Mouse (Mus musculus): Measurements from ENCODE around the gene Slc16a11. TPM values are rescaled to one million over a fixed set of nuclear protein-coding genes. Genes with fewer than 3 reads are reported as not detected.

Gene Slc16a11
- polyA plus RNA-seq, 1 experiment from 2014 or later = 1.5 TPM

DNA sequence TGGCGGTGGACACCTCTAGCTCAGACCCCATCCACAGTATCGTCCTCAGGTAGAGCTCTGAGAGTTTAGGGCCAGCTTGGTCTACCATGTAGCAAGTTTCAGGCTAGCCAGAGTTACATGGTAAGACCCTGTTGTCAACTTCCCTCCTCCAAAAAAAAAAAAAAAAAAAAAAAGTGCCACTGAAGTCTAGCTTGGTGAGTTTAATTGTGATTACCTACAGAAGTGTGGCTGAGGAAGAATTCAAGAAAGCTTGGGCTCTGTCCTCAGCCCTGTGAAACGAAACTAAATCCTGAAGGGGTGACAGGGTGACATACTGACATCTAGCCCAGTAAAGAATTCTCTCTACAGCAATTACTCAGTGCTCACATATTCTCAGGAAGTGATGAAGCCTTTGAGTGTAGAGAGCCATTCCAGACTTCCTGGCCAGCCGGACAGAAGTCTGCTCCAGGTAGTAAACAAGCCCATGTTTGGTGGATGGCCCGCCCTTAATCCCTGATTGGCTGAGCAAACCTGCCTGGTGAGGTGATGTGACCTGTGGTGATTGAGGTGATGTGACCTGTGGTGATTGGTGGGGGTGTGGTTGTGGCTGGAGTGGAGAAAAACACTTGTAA is 3.7 kb upstream of the Slc16a11 start:
- peaks cover 4% of the 10 kb centered on the region for H3K4me1 ChIP-seq (replicated peaks)
- no peak overlapping the region for H3K4me3 ChIP-seq
- peaks cover 20% of the 10 kb centered on the region for H3K27me3 ChIP-seq (ENCODE audit: insufficient read depth, poor library complexity, severe bottlenecking)
- 75% methylated on average over 5 of the region's 5 CpGs for WGBS
- no peaks in the 10 kb centered on the region for H3K36me3 ChIP-seq
- H3K27ac ChIP-seq = no peak overlapping the region
- DNase-seq (ENCODE audit: low spot score) = no peak
- no peaks in the 10 kb centered on the region for H3K9me3 ChIP-seq

DNA sequence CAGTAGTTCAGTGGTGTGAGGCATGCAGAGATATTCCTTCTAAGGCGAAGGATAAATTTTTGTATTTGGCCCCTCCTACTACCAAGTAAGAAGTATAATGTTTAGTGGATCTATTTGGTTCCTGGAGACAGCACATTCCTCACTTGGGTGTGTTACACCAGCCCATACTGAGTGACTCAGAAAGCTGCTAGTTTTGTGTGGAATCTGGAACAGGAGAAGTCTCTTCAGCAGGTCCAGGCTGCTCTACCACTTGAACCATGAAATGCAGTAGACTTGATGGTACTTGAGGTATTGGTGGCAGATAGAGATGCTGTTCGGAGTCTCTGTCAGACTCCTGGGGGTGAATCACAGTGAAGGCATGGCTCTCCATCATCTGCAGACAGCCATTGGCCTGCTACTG is 1.9 kb upstream of the Slc16a11 start:
- H3K9me3 ChIP-seq = no peaks in the 10 kb centered on the region
- DNase-seq (ENCODE audit: low spot score) = no peak
- no peak overlapping the region for H3K27ac ChIP-seq
- peaks cover 22% of the 10 kb centered on the region for H3K4me1 ChIP-seq (replicated peaks)
- WGBS = 86% methylated on average over 2 of the region's 2 CpGs
- no peak overlapping the region for H3K4me3 ChIP-seq
- peaks cover 38% of the 10 kb centered on the region for H3K27me3 ChIP-seq (ENCODE audit: insufficient read depth, poor library complexity, severe bottlenecking)
- H3K36me3 ChIP-seq = no peaks in the 10 kb centered on the region

DNA sequence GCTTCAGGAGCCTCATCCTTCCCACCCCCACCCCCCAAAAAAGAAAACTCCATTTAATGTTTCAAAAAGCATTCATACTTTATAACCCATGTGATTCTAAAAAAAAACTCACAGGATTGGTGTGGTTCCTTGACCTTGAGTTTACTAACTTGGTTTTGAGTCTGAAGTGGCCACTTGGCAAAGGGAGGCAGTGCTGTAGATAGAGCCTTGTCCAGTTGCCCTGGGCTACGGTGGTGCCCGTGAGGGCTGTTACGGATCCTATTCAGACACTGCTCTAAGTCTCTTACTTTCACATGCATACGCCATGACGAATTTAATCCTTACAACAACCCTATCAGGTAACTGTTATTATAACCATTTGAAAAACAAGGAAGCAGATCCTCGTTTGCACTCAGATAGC is 580 bp upstream of the Slc16a11 start:
- peaks cover 51% of the 10 kb centered on the region for H3K27me3 ChIP-seq (ENCODE audit: insufficient read depth, poor library complexity, severe bottlenecking)
- H3K4me3 ChIP-seq = no peak overlapping the region
- H3K27ac ChIP-seq = no peak overlapping the region
- H3K4me1 ChIP-seq (replicated peaks) = peaks cover 25% of the 10 kb centered on the region
- peaks cover 2% of the 10 kb centered on the region; the same call in 1 of the 2 replicates for H3K36me3 ChIP-seq
- no peak for DNase-seq (ENCODE audit: low spot score)
- 82% methylated on average over 6 of the region's 6 CpGs for WGBS
- no peaks in the 10 kb centered on the region for H3K9me3 ChIP-seq

- Histone ChIP-seq H3K4me1 (replicated peaks) (peaks cover 25% of the 10 kb centered on the region), H3K4me3 (no peak overlapping the region), H3K27me3 (ENCODE audit: insufficient read depth, poor library complexity, severe bottlenecking) (peaks cover 61% of the 10 kb centered on the region), H3K27ac (no peak overlapping the region), H3K9me3 (no peaks in the 10 kb centered on the region), H3K36me3 (peaks cover 11% of the 10 kb centered on the region)
- WGBS = 15% methylated on average over 9 of the region's 9 CpGs
- DNase-seq (ENCODE audit: low spot score) = peak; percentile 47
Measured at GRCm38 (mm10) chr11:70212896-70213295, 344 bp downstream of the Slc16a11 start.

DNA sequence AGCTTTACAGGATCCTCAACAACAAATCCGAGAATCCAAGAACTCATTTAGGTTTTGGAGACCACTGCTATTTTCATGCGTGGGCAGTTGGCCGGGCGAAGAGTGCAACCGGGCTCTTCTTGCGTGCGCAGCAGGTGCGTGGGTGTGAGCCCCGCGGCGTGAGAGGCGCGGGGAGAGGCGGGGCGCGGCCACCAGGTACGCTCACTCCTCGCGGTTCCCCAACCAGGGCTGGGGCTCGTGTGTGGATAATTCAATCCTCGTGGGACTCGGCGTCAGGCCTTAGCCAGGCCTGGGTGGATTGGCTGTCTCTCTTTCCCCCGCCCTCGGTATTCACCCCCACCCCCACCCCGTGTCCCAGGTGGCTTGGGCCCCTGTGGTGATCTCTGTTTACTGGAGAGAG is 1.2 kb downstream of the Slc16a11 start:
- H3K4me1 ChIP-seq (replicated peaks) = peaks cover 30% of the 10 kb centered on the region
- WGBS = 6% methylated on average over 26 of the region's 26 CpGs
- no peaks in the 10 kb centered on the region for H3K9me3 ChIP-seq
- peaks cover 67% of the 10 kb centered on the region for H3K27me3 ChIP-seq (ENCODE audit: insufficient read depth, poor library complexity, severe bottlenecking)
- H3K4me3 ChIP-seq = peak overlapping the region; percentile 50
- peaks cover 19% of the 10 kb centered on the region for H3K36me3 ChIP-seq
- no peak for DNase-seq (ENCODE audit: low spot score)
- 0 out of 2 replicates have a peak overlapping the region, but pooled peaks have one; percentile 60 for H3K27ac ChIP-seq

DNA sequence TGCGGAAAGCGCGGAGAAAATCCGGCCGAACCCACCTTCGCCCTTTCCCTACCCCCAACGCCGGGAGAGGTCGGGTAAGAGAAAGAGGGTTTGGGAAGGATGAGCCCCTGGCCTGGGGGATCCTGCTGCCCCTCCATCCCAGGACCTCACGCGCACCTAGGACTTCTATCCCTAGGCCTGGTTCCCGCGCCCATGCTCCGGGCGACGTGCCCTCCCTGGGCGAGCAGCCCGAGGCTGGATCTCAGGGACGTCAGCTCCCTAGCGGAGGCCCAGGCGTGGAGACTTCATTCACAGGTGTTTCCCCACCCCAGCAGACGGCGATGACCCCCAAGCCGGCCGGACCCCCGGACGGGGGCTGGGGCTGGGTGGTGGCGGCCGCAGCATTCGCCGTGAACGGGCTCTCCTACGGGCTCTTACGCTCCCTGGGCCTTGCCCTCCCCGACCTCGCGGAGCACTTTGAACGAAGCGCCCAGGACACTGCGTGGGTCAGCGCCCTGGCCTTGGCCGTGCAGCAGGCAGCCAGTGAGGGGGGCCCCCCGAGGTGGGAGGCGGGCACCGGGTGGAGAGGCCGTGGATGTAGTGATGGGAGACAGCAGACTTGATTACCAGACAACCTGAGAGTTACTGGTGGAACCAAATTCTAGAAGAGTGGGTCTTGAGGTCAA is 1.8 kb downstream of the Slc16a11 start:
- peak; percentile 52 for DNase-seq (ENCODE audit: low spot score)
- H3K27ac ChIP-seq = peak overlapping the region; percentile 60; the same call in 1 of the 2 replicates
- H3K27me3 ChIP-seq (ENCODE audit: insufficient read depth, poor library complexity, severe bottlenecking) = peaks cover 73% of the 10 kb centered on the region
- H3K9me3 ChIP-seq = no peaks in the 10 kb centered on the region
- H3K36me3 ChIP-seq = peaks cover 22% of the 10 kb centered on the region
- peak overlapping the region; percentile 50 for H3K4me3 ChIP-seq
- H3K4me1 ChIP-seq (replicated peaks) = peaks cover 36% of the 10 kb centered on the region
- under 1% methylated on average over 46 of the region's 46 CpGs for WGBS

DNA sequence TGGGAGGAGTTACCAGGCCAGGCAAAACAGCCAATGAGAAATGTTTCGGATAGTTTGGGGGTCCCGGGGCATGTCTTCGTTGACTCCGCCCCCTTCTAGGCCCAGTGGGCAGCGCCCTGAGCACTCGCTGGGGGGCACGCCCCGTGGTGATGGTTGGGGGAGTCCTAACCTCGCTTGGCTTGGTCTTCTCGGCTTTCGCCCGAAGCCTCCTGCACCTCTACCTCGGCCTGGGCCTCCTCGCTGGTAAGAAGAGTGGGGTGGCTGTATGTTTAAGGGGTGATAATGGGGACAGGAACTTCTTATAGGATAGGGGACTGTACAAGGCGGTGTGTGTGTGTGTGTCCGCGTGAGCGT is 2.3 kb downstream of the Slc16a11 start:
- Histone ChIP-seq H3K27ac (no peak overlapping the region), H3K27me3 (ENCODE audit: insufficient read depth, poor library complexity, severe bottlenecking) (peaks cover 73% of the 10 kb centered on the region), H3K9me3 (no peaks in the 10 kb centered on the region), H3K4me3 (peak overlapping the region; percentile 50), H3K4me1 (replicated peaks) (peaks cover 41% of the 10 kb centered on the region), H3K36me3 (peaks cover 22% of the 10 kb centered on the region)
- WGBS = 2% methylated on average over 18 of the region's 18 CpGs
- DNase-seq (ENCODE audit: low spot score) = no peak

DNA sequence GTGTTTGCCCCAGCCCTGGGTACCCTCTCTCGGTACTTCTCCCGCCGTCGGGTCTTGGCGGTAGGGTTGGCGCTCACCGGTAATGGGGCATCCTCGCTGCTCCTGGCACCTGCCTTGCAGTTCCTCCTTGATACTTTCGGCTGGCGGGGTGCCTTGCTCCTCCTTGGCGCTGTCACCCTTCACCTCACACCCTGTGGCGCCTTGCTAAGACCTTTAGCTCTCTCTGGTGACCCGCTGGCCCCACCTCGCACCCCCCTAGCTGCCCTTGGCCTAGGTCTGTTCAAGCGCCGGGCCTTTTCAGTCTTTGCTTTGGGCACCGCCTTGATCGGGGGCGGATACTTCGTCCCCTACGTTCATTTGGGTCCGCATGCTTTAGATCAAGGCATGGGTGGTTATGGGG is 2.7 kb downstream of the Slc16a11 start:
- peaks cover 45% of the 10 kb centered on the region for H3K4me1 ChIP-seq (replicated peaks)
- H3K36me3 ChIP-seq = peaks cover 22% of the 10 kb centered on the region
- peak overlapping the region; percentile 50 for H3K4me3 ChIP-seq
- H3K27ac ChIP-seq = no peak overlapping the region
- 9% methylated on average over 22 of the region's 22 CpGs for WGBS
- peaks cover 73% of the 10 kb centered on the region for H3K27me3 ChIP-seq (ENCODE audit: insufficient read depth, poor library complexity, severe bottlenecking)
- no peaks in the 10 kb centered on the region for H3K9me3 ChIP-seq
- no peak for DNase-seq (ENCODE audit: low spot score)

DNA sequence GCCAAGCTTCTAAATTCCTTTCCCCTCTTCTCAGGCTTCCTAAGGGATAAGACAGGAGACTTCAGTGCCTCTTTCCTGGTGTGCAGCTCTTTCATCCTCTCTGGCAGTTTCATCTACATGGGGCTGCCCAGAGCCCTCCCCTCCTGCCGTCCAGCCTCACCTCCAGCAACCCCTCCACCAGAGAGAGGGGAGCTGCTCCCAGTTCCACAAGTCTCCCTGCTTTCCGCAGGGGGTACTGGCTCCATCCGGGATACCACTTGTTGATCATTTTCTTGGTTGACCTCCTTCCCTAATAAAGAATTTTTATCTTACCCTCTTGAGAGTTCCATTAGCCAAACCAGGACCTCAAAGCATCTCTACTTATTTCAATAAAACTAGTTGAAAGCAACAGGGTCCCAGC is 3.6 kb downstream of the Slc16a11 start:
- Histone ChIP-seq H3K27me3 (ENCODE audit: insufficient read depth, poor library complexity, severe bottlenecking) (peaks cover 73% of the 10 kb centered on the region), H3K4me3 (no peak overlapping the region), H3K36me3 (peaks cover 22% of the 10 kb centered on the region), H3K27ac (no peak overlapping the region), H3K4me1 (replicated peaks) (peaks cover 52% of the 10 kb centered on the region), H3K9me3 (no peaks in the 10 kb centered on the region)
- no peak for DNase-seq (ENCODE audit: low spot score)
- 50% methylated on average over 3 of the region's 3 CpGs for WGBS

GRCm38 (mm10) chr11:70218039-70218438 is 5.5 kb downstream of the Slc16a11 start:
- no peaks in the 10 kb centered on the region for H3K9me3 ChIP-seq
- no peak overlapping the region for H3K4me3 ChIP-seq
- peaks cover 22% of the 10 kb centered on the region for H3K36me3 ChIP-seq
- H3K4me1 ChIP-seq (replicated peaks) = peaks cover 66% of the 10 kb centered on the region
- peaks cover 69% of the 10 kb centered on the region for H3K27me3 ChIP-seq (ENCODE audit: insufficient read depth, poor library complexity, severe bottlenecking)
- no peak overlapping the region for H3K27ac ChIP-seq
- 91% methylated on average over 4 of the region's 4 CpGs for WGBS
- no peak for DNase-seq (ENCODE audit: low spot score)

DNA sequence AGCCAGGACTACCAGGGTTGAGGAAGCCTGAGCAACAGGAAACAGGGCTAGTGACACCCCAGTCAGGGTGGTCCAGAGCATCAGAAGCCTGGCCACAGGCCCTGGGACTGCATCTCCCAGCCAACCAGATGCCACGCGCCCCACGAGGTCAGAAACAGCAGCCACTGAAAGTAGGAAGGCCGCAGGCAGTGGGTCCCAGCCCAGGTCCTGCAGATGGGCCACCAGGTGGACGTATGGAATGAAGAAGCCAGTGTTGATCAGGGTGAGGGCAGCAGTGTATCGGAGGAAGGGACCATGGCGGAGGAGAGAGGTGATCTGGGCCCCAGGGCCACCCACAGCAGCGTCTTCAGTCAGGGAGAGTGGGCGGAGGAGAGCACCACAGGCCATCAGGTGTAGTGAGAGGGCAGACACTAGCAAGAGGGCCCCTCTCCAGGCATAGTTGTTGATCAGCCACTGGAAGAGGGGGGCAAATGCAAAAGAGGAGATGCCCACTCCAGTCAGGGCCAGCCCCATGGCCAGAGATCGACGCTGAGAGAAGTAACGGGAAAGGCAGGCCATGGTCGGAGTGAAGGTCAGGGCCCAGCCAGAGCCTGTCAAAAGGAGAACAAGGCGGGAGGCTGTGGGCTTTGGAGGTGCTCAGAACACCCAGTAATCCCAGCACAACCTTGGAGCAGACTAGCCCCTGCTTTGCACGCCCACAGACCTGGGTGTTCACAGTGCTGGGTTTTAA is 6.4 kb downstream of the Slc16a11 start:
- Histone ChIP-seq H3K9me3 (no peaks in the 10 kb centered on the region), H3K27me3 (ENCODE audit: insufficient read depth, poor library complexity, severe bottlenecking) (peaks cover 67% of the 10 kb centered on the region), H3K4me1 (replicated peaks) (peaks cover 62% of the 10 kb centered on the region), H3K4me3 (peak overlapping the region; percentile 73), H3K27ac (0 out of 2 replicates have a peak overlapping the region, but pooled peaks have one; percentile 16), H3K36me3 (peaks cover 22% of the 10 kb centered on the region)
- WGBS = 88% methylated on average over 15 of the region's 15 CpGs
- DNase-seq (ENCODE audit: low spot score) = no peak

DNA sequence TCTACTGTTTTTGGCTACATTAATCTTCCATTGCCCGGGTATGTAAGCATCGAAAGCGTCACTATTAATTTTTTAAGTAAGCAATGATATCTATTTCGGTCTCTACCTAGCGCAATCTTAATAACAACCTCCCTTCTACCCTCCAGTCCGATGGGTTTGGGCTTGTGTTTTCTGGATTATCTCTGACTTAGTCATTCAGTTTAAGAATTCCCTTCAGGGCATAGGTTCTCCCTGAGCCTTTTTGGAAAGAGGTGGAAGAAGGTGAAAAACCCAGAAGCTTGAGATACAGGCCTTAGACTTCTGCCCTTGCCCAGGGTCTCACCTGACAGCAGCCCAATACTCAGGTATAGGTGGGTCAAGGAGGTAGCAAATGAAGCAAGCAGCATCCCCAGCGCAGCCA is 7.3 kb downstream of the Slc16a11 start:
- DNase-seq (ENCODE audit: low spot score) = no peak
- Histone ChIP-seq H3K4me1 (replicated peaks) (peaks cover 52% of the 10 kb centered on the region), H3K9me3 (no peaks in the 10 kb centered on the region), H3K4me3 (peak overlapping the region; percentile 73), H3K36me3 (peaks cover 22% of the 10 kb centered on the region), H3K27ac (peak overlapping the region; percentile 93), H3K27me3 (ENCODE audit: insufficient read depth, poor library complexity, severe bottlenecking) (peaks cover 67% of the 10 kb centered on the region)
- WGBS = 56% methylated on average over 7 of the region's 7 CpGs

DNA sequence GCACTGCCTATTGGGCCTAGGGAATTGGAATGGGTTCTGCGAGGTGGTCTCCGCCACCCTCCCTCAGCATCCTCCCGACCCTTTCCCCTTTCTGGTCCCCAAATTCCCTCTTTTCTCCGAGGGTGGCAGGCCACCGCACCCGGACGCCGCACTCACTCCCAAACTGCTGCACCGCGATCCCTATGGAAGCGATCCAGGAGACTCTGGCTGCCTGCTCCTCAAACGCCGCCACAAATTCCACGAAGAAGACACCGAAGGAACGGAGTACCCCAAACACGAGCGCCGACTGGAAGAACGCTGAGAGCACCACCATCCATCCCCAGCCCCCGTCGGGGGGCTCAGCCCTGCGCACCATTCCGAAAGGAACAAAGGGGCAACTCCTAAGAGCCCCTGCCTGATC is 7.8 kb downstream of the Slc16a11 start:
- Histone ChIP-seq H3K36me3 (peaks cover 22% of the 10 kb centered on the region), H3K4me3 (peak overlapping the region; percentile 73), H3K27ac (peak overlapping the region; percentile 93), H3K27me3 (ENCODE audit: insufficient read depth, poor library complexity, severe bottlenecking) (peaks cover 67% of the 10 kb centered on the region), H3K9me3 (no peaks in the 10 kb centered on the region), H3K4me1 (replicated peaks) (peaks cover 48% of the 10 kb centered on the region)
- 1% methylated on average over 24 of the region's 24 CpGs for WGBS
- no peak for DNase-seq (ENCODE audit: low spot score)
